Mouse (Mus musculus) liver, embryonic 14.5 days (tissue): ENCODE measurements at regions not wholly inside any gene's neighbourhood (a gene's known extent, or its start where the extent isn't known, plus 50 kb on each side); places are given as distances from the start of the nearest gene placed in this dataset.

Experiments used
- CTCF ChIP-seq: IDR thresholded peaks from 2 replicates; pipeline ENCODE4 v1.5.1; 2016; ENCODE audit warnings: antibody characterized with exemption, low read depth, control low read depth
- EP300 ChIP-seq: IDR thresholded peaks from 2 replicates; pipeline ENCODE4 v1.6.1; 2016; ENCODE audit warnings: antibody characterized with exemption, low read depth

DNA sequence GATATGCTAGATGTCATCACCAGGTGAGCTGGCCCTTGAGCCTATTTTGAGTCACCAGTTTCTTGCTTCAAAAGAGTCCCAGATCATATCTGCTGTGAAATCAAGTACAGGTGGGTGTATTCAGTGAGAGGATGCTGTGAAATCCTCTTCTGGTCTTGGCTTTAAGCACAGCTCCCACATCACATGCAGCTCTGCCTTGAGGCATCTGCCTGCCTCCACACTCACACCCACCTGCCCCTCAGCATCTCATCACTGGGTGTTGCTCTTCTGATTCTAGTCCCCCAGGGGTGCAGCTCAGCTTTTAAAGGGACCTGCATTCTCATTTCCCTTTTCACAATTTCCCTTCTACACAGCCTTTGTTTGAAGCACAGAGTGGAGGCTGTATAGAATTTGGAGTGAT is 262.9 kb downstream of the Ttc32 start:
- no peak for TF ChIP-seq CTCF
- TF ChIP-seq EP300 = no peak
